23 mouse cellular contexts compared by ENCODE assay signal in the genomic region with DNA sequence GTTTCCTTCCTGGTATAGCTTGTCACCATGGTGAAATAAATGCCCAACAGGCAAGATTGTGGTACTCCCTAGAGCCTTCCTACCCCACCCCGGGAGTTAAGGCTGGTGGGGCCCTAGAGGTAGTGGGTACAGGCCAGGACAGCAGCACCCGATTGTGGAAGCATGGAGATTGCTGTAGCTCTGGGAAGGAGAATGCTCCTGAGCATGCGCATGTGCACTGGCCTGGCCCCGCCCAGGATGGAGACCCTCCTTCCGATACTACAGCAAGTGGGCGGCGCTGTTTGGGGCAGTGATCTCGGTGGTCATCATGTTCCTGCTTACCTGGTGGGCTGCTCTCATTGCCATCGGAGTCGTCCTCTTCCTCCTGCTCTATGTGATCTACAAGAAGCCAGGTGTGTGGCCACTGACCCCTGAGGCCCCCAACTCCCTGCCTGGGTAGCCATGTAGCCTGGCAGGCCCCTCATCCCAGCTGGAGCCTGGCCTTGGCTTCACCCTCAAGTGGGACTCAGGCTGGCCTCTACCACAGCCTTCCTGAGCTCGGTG. TPM values are rescaled to one million over a fixed set of nuclear protein-coding genes. Genes with fewer than 3 reads are reported as not detected.
DNase-seq lines count a peak whose midpoint lies in the region; ATAC-seq and TF ChIP-seq lines count a peak whose summit lies in the region.
"Had no signal": no experiment of that assay in that cellular context is flagged by ENCODE, and none has a peak within 500 bp of the region (broad histone marks: within the 10 kb centered on the region; RNA-seq: fewer than 3 reads in every experiment).

No protein-coding gene starts in this region.

- TF ChIP-seq EP300 in lung, postnatal 0 days (IDR thresholded peaks at IDR 0.05), result no peak

- H3K4me2 ChIP-seq in kidney, embryonic 16.5 days (replicated peaks; ENCODE audit: low read depth, low read length), result no peak overlapping the region
- no peak overlapping the region for H3K4me2 ChIP-seq in kidney, embryonic 14.5 days (replicated peaks; ENCODE audit: low read depth, low read length)
- H3K4me2 ChIP-seq in lung, postnatal 0 days (replicated peaks; ENCODE audit: low read depth, low read length), result no peak overlapping the region
- H3K4me2 ChIP-seq: embryonic facial prominence, embryonic 13.5 days; heart, embryonic 11.5 days; limb, embryonic 13.5 days; lung, embryonic 15.5 days; neural tube, embryonic 15.5 days; stomach, embryonic 15.5 days had no signal

- H3K9me3 ChIP-seq in kidney, embryonic 16.5 days (ENCODE audit: low read length), result no peaks in the 10 kb centered on the region
- H3K9me3 ChIP-seq in kidney, embryonic 14.5 days (ENCODE audit: control insufficient read depth, low read length), result no peaks in the 10 kb centered on the region
- no peaks in the 10 kb centered on the region for H3K9me3 ChIP-seq in lung, postnatal 0 days (ENCODE audit: low read length)
- H3K9me3 ChIP-seq: embryonic facial prominence, embryonic 13.5 days; hindbrain, embryonic 10.5 days; limb, embryonic 13.5 days; lung, embryonic 15.5 days; neural tube, embryonic 15.5 days; stomach, embryonic 15.5 days had no signal

- no peaks in the 10 kb centered on the region for H3K36me3 ChIP-seq in kidney, embryonic 16.5 days (ENCODE audit: insufficient read depth, low read length)
- no peaks in the 10 kb centered on the region for H3K36me3 ChIP-seq in kidney, embryonic 14.5 days (ENCODE audit: control insufficient read depth, insufficient read depth, low read length)
- no peaks in the 10 kb centered on the region for H3K36me3 ChIP-seq in lung, postnatal 0 days (ENCODE audit: insufficient read depth, low read length)
- H3K36me3 ChIP-seq: embryonic facial prominence, embryonic 13.5 days; hindbrain, embryonic 10.5 days; limb, embryonic 13.5 days; lung, embryonic 15.5 days; neural tube, embryonic 15.5 days; stomach, embryonic 15.5 days had no signal

- no peak overlapping the region for H3K4me3 ChIP-seq in kidney, embryonic 16.5 days (ENCODE audit: low read length)
- no peak overlapping the region for H3K4me3 ChIP-seq in kidney, embryonic 14.5 days (ENCODE audit: low read length)
- H3K4me3 ChIP-seq in lung, postnatal 0 days (ENCODE audit: low read depth, low read length), result no peak overlapping the region
- H3K4me3 ChIP-seq in lung, adult 2 months (replicated peaks; ENCODE audit: extremely low read depth, low read depth, low read length), result no peak overlapping the region
- H3K4me3 ChIP-seq: embryonic facial prominence, embryonic 13.5 days; hindbrain, embryonic 10.5 days; limb, embryonic 13.5 days; lung, embryonic 15.5 days; neural tube, embryonic 15.5 days; stomach, embryonic 15.5 days had no signal

- intact Hi-C loops in heart, postnatal 14 days (cut with DNase I), result loop anchor here (1.0 to 10.0 kb wide), 2 partner anchors 53 to 241 kb away; no protein-coding TSS in a partner anchor

- H3K9ac ChIP-seq in kidney, embryonic 16.5 days (replicated peaks; ENCODE audit: low read length), result no peak overlapping the region
- no peak overlapping the region for H3K9ac ChIP-seq in kidney, embryonic 14.5 days (ENCODE audit: low read depth, low read length)
- H3K9ac ChIP-seq in lung, postnatal 0 days (replicated peaks; ENCODE audit: low read depth), result no peak overlapping the region
- H3K9ac ChIP-seq: embryonic facial prominence, embryonic 13.5 days; limb, embryonic 13.5 days; liver, embryonic 14.5 days; lung, embryonic 15.5 days; neural tube, embryonic 15.5 days; stomach, embryonic 15.5 days had no signal

- 79% methylated on average over 11 of the region's 11 CpGs for WGBS in kidney, embryonic 16.5 days
- 79% methylated on average over 11 of the region's 11 CpGs for WGBS in kidney, embryonic 14.5 days
- WGBS in lung, postnatal 0 days, result 86% methylated on average over 11 of the region's 11 CpGs
- 87% methylated on average over 11 of the region's 11 CpGs for WGBS in lung, adult 2 months

- H3K4me1 ChIP-seq in kidney, embryonic 16.5 days (ENCODE audit: insufficient read depth, low read length), result no peaks in the 10 kb centered on the region
- no peaks in the 10 kb centered on the region for H3K4me1 ChIP-seq in kidney, embryonic 14.5 days (ENCODE audit: control insufficient read depth, insufficient read depth, low read length)
- H3K4me1 ChIP-seq in lung, postnatal 0 days (ENCODE audit: insufficient read depth, low read depth, low read length), result no peaks in the 10 kb centered on the region
- peaks cover 7% of the 10 kb centered on the region for H3K4me1 ChIP-seq in lung, adult 2 months (ENCODE audit: control insufficient read depth, insufficient read depth, low read length)
- H3K4me1 ChIP-seq: embryonic facial prominence, embryonic 13.5 days; hindbrain, embryonic 10.5 days; limb, embryonic 13.5 days; lung, embryonic 15.5 days; neural tube, embryonic 15.5 days; stomach, embryonic 15.5 days had no signal

- peak; percentile 91 for DNase-seq in heart, adult 11 months
- no peak for DNase-seq in heart, postnatal 14 days
- no peak for DNase-seq in lung, postnatal 0 days (ENCODE audit: low spot score)
- DNase-seq in lung, adult 2 months, result no peak

- TF ChIP-seq CTCF in lung, postnatal 0 days (IDR thresholded peaks at IDR 0.05), result no peak
- TF ChIP-seq CTCF in lung, adult 2 months (IDR thresholded peaks at IDR 0.05; ENCODE audit: insufficient read depth, low read length), result no peak

- no peak overlapping the region for H3K27ac ChIP-seq in kidney, embryonic 16.5 days (ENCODE audit: low read length)
- H3K27ac ChIP-seq in kidney, embryonic 14.5 days (ENCODE audit: low read depth, low read length), result no peak overlapping the region
- H3K27ac ChIP-seq in lung, postnatal 0 days (ENCODE audit: low read length), result no peak overlapping the region
- H3K27ac ChIP-seq: embryonic facial prominence, embryonic 13.5 days; hindbrain, embryonic 10.5 days; limb, embryonic 13.5 days; liver, embryonic 14.5 days; lung, embryonic 15.5 days; macrophage; neural tube, embryonic 15.5 days; stomach, embryonic 15.5 days had no signal

- H3K27me3 ChIP-seq in kidney, embryonic 16.5 days (ENCODE audit: insufficient read depth, low read length), result no peaks in the 10 kb centered on the region
- H3K27me3 ChIP-seq in kidney, embryonic 14.5 days (ENCODE audit: control insufficient read depth, insufficient read depth, low read length), result no peaks in the 10 kb centered on the region
- H3K27me3 ChIP-seq in lung, postnatal 0 days (replicated peaks; ENCODE audit: insufficient read depth, low read length), result no peaks in the 10 kb centered on the region
- H3K27me3 ChIP-seq: embryonic facial prominence, embryonic 13.5 days; limb, embryonic 13.5 days; lung, embryonic 15.5 days; neural tube, embryonic 15.5 days; stomach, embryonic 15.5 days had no signal

- ATAC-seq in kidney, embryonic 16.5 days (ENCODE audit: low FRiP score, low TSS enrichment), result peak; percentile 28; the same call in 1 of the 2 replicates
- no peak for ATAC-seq in kidney, embryonic 14.5 days (ENCODE audit: low FRiP score, low TSS enrichment)
- peak; percentile 34 for ATAC-seq in lung, postnatal 0 days
- ATAC-seq: intestine, postnatal 0 days had no signal

- no peak for TF ChIP-seq POLR2A in lung, adult 2 months (IDR thresholded peaks at IDR 0.05; ENCODE audit: borderline replicate concordance, extremely low read depth, low read depth, low read length)

RNA-seq across cellular contexts. Expression of gene Slc12a3, which starts 14.8 kb away (rescaled TPM):
- total RNA-seq in heart, postnatal 14 days (2021), result under 1 TPM; 0.22 to 0.88 TPM
- 14.5 and 16.6 TPM in 2 replicates for polyA plus RNA-seq in kidney, embryonic 16.5 days (2015; fragmentation: Nextera tagmentation; extraction: Ambion mirVana)
- polyA plus RNA-seq in kidney, embryonic 14.5 days (2014; fragmentation: Nextera tagmentation; extraction: Ambion mirVana), result 0.39 and 0.51 TPM in 2 replicates
- polyA plus RNA-seq in lung, postnatal 0 days (2015; fragmentation: Nextera tagmentation; extraction: Ambion mirVana), result 0.11 and 0.12 TPM in 2 replicates
- polyA plus RNA-seq in lung, adult 2 months (2012; rRNA removed), result 0.27 and 0.29 TPM in 2 replicates
- total RNA-seq: adrenal gland, postnatal 36 days; common myeloid progenitor, adult 5-6 weeks; gastrocnemius, adult 8-10 months had no signal
- polyA plus RNA-seq: activated CD4-positive, CD25-positive, alpha-beta regulatory T cell, adult 4 months; adrenal gland, adult 2 months; forebrain, embryonic 11.5 days; heart, embryonic 16.5 days; limb, embryonic 13.5 days; macrophage had no signal

RNA-seq across cellular contexts. Expression of gene Herpud1, which starts 42.4 kb away (rescaled TPM):
- 100 to 1,000 TPM; 168 to 178 TPM for total RNA-seq in heart, postnatal 14 days (2021)
- polyA plus RNA-seq in kidney, embryonic 16.5 days (2015; fragmentation: Nextera tagmentation; extraction: Ambion mirVana), result 82.9 and 87.9 TPM in 2 replicates
- polyA plus RNA-seq in kidney, embryonic 14.5 days (2014; fragmentation: Nextera tagmentation; extraction: Ambion mirVana), result 53.7 and 61.2 TPM in 2 replicates
- 179 and 217 TPM in 2 replicates for polyA plus RNA-seq in lung, postnatal 0 days (2015; fragmentation: Nextera tagmentation; extraction: Ambion mirVana)
- 341 and 489 TPM in 2 replicates for polyA plus RNA-seq in lung, adult 2 months (2012; rRNA removed)

Comparison
In these comparisons a context has a peak if more than half of its experiments do, and no peak if none do; other contexts are left out.
1. RNA of gene Slc12a3, which starts 14.8 kb away (polyA plus RNA-seq): 14.5 to 16.6 TPM in kidney, embryonic 16.5 days; 0.39 to 0.51 TPM in kidney, embryonic 14.5 days, 0.27 to 0.29 TPM in lung, adult 2 months and 0.11 to 0.12 TPM in lung, postnatal 0 days; every median in the first group is over 10 times any median in the second.